Mouse (Mus musculus): Measurements from ENCODE around the gene Zgrf1. TPM values are rescaled to one million over a fixed set of nuclear protein-coding genes. Genes with fewer than 3 reads are reported as not detected.

Gene Zgrf1
- polyA plus RNA-seq, 1 experiment from 2014 or later: 3.3 TPM

- peak overlapping the region; percentile 56 for H3K4me3 ChIP-seq
- peaks cover 78% of the 10 kb centered on the region for H3K27me3 ChIP-seq
- peaks cover 53% of the 10 kb centered on the region for H3K4me1 ChIP-seq (replicated peaks)
- H3K9me3 ChIP-seq: no peaks in the 10 kb centered on the region
- ATAC-seq (ENCODE audit: low FRiP score): peak; percentile 82
- H3K9ac ChIP-seq: peak overlapping the region; percentile 74
- H3K27ac ChIP-seq: peak overlapping the region; percentile 84
- WGBS: under 1% methylated on average over 29 of the region's 32 CpGs
- H3K4me2 ChIP-seq: peak overlapping the region; percentile 92
- H3K36me3 ChIP-seq: no peaks in the 10 kb centered on the region
Measured at GRCm38 (mm10) chr3:127632531-127632930, 79.2 kb downstream of the Zgrf1 start.

GRCm38 (mm10) chr3:127633080-127634032 lies 80.1 kb downstream of the Zgrf1 start, which contains the start of gene Neurog2:
Neurog2 (plus strand) TSS chr3:127633135.
- H3K4me2 ChIP-seq: peak within 1 kb of the TSS; percentile 92
- no peaks in the 10 kb centered on the region for H3K9me3 ChIP-seq
- H3K4me1 ChIP-seq (replicated peaks): peaks cover 45% of the 10 kb centered on the region
- peak within 1 kb of the TSS; percentile 74 for H3K9ac ChIP-seq
- peaks cover 78% of the 10 kb centered on the region for H3K27me3 ChIP-seq
- peak within 1 kb of the TSS; percentile 56 for H3K4me3 ChIP-seq
- peak within 1 kb of the TSS; percentile 84 for H3K27ac ChIP-seq
- ATAC-seq (ENCODE audit: low FRiP score): peak; percentile 62
- H3K36me3 ChIP-seq: no peaks in the 10 kb centered on the region
- WGBS: under 1% methylated on average over 85 of the region's 92 CpGs

- Histone ChIP-seq H3K9ac (peak overlapping the region; percentile 74), H3K9me3 (no peaks in the 10 kb centered on the region), H3K27ac (peak overlapping the region; percentile 84), H3K36me3 (no peaks in the 10 kb centered on the region), H3K4me3 (peak overlapping the region; percentile 56), H3K27me3 (peaks cover 78% of the 10 kb centered on the region), H3K4me1 (replicated peaks) (peaks cover 38% of the 10 kb centered on the region), H3K4me2 (peak overlapping the region; percentile 92)
- ATAC-seq (ENCODE audit: low FRiP score): peak; percentile 72
- 1% methylated on average over 46 of the region's 58 CpGs for WGBS
Measured at GRCm38 (mm10) chr3:127634101-127634983, 81.1 kb downstream of the Zgrf1 start.

- Histone ChIP-seq H3K27ac (no peak overlapping the region), H3K27me3 (peaks cover 78% of the 10 kb centered on the region), H3K36me3 (no peaks in the 10 kb centered on the region), H3K4me2 (peak overlapping the region; percentile 92), H3K4me3 (peak overlapping the region; percentile 56), H3K9me3 (no peaks in the 10 kb centered on the region), H3K9ac (no peak overlapping the region), H3K4me1 (replicated peaks) (peaks cover 44% of the 10 kb centered on the region)
- ATAC-seq (ENCODE audit: low FRiP score): no peak
- WGBS: 4% methylated on average over 3 of the region's 3 CpGs
Measured at GRCm38 (mm10) chr3:127634984-127635349, 81.7 kb downstream of the Zgrf1 start.

GRCm38 (mm10) chr3:127639875-127640761 lies 86.8 kb downstream of the Zgrf1 start:
- ATAC-seq (ENCODE audit: low FRiP score): peak; percentile 84

GRCm38 (mm10) chr3:127640762-127641700 lies 87.7 kb downstream of the Zgrf1 start:
- Histone ChIP-seq H3K36me3 (no peaks in the 10 kb centered on the region), H3K27ac (no peak overlapping the region), H3K9me3 (no peaks in the 10 kb centered on the region), H3K4me3 (peak overlapping the region; percentile 9), H3K4me2 (peak overlapping the region; percentile 44), H3K4me1 (replicated peaks) (peaks cover 29% of the 10 kb centered on the region), H3K27me3 (peaks cover 85% of the 10 kb centered on the region), H3K9ac (no peak overlapping the region)
- ATAC-seq (ENCODE audit: low FRiP score): no peak
- 2% methylated on average over 37 of the region's 37 CpGs for whole genome bisulfite sequencing

More at GRCm38 (mm10) chr3:127639875-127640761, 86.8 kb downstream of the Zgrf1 start:
- Histone ChIP-seq H3K27ac (no peak overlapping the region), H3K4me2 (peak overlapping the region; percentile 44), H3K9ac (0 out of 2 replicates have a peak overlapping the region, but pooled peaks have one; percentile 24), H3K9me3 (no peaks in the 10 kb centered on the region), H3K4me1 (replicated peaks) (peaks cover 27% of the 10 kb centered on the region), H3K36me3 (no peaks in the 10 kb centered on the region), H3K27me3 (peaks cover 81% of the 10 kb centered on the region), H3K4me3 (peak overlapping the region; percentile 12)
- whole genome bisulfite sequencing: 2% methylated on average over 36 of the region's 36 CpGs

GRCm38 (mm10) chr3:127642211-127642610 lies 88.9 kb downstream of the Zgrf1 start:
- Histone ChIP-seq H3K9me3 (no peaks in the 10 kb centered on the region), H3K9ac (no peak overlapping the region), H3K27me3 (peaks cover 90% of the 10 kb centered on the region), H3K4me2 (no peak overlapping the region), H3K4me3 (no peak overlapping the region), H3K36me3 (no peaks in the 10 kb centered on the region), H3K4me1 (replicated peaks) (peaks cover 35% of the 10 kb centered on the region), H3K27ac (no peak overlapping the region)
- ATAC-seq (ENCODE audit: low FRiP score): no peak
- 5% methylated on average over 5 of the region's 5 CpGs for WGBS

GRCm38 (mm10) chr3:127646156-127646825 lies 93.0 kb downstream of the Zgrf1 start:
- WGBS: 46% methylated on average over 18 of the region's 18 CpGs
- H3K9ac ChIP-seq: no peak overlapping the region
- no peak for ATAC-seq (ENCODE audit: low FRiP score)
- H3K4me3 ChIP-seq: no peak overlapping the region
- no peak overlapping the region for H3K27ac ChIP-seq
- H3K27me3 ChIP-seq: peaks cover 62% of the 10 kb centered on the region
- H3K4me2 ChIP-seq: no peak overlapping the region
- no peaks in the 10 kb centered on the region for H3K36me3 ChIP-seq
- peaks cover 16% of the 10 kb centered on the region for H3K4me1 ChIP-seq (replicated peaks)
- H3K9me3 ChIP-seq: no peaks in the 10 kb centered on the region

- no peak overlapping the region for H3K4me3 ChIP-seq
- no peaks in the 10 kb centered on the region for H3K9me3 ChIP-seq
- no peaks in the 10 kb centered on the region for H3K36me3 ChIP-seq
- H3K4me1 ChIP-seq (replicated peaks): no peaks in the 10 kb centered on the region
- 38% methylated on average over 7 of the region's 7 CpGs for WGBS
- H3K27me3 ChIP-seq: peaks cover 12% of the 10 kb centered on the region
- peak; percentile 59; the same call in 1 of the 2 replicates for ATAC-seq (ENCODE audit: low FRiP score)
- no peak overlapping the region for H3K9ac ChIP-seq
- no peak overlapping the region for H3K27ac ChIP-seq
- no peak overlapping the region for H3K4me2 ChIP-seq
Measured at GRCm38 (mm10) chr3:127651742-127652653, 98.7 kb downstream of the Zgrf1 start.

All from hindbrain, embryonic 13.5 days (tissue).